Mouse (Mus musculus) thymus, adult 2 months (tissue): ENCODE data around the gene Psmc1.

Source experiments
- CTCF ChIP-seq: fragments of 200-500 bp; IDR thresholded peaks from 2 replicates; pipeline ENCODE4 v1.5.1; 2012; ENCODE audit warnings: mild to moderate bottlenecking, control low read depth, low read length, moderate library complexity, borderline replicate concordance; ENCODE audit not compliant: control insufficient read depth, poor library complexity, insufficient read depth; ENCODE audit errors: extremely low read depth
- POLR2A ChIP-seq: fragments of 200-500 bp; IDR thresholded peaks from 2 replicates; pipeline ENCODE4 v1.6.1; 2012; ENCODE audit warnings: mild to moderate bottlenecking, low read length, control low read depth, moderate library complexity; ENCODE audit not compliant: control insufficient read depth, poor library complexity, insufficient read depth; ENCODE audit errors: extremely low read depth

GRCm38 (mm10) chr12:100167502-100167901 is 57.5 kb downstream of the Psmc1 start:
- TF ChIP-seq CTCF (no peak), POLR2A (no peak)
